Mouse (Mus musculus): ENCODE data around the gene Aldh1a1.

The Aldh1a1 gene

GRCm38 (mm10) chr19:20653082-20653676, 160.7 kb downstream of the Aldh1a1 start:
- DNase-seq (ENCODE audit: low spot score in 2 of 2), result no peak

GRCm38 (mm10) chr19:20654141-20654873, 161.8 kb downstream of the Aldh1a1 start:
- DNase-seq (ENCODE audit: low spot score in 2 of 2), result no peak

GRCm38 (mm10) chr19:20677697-20678355, 185.3 kb downstream of the Aldh1a1 start:
- no peak for DNase-seq (ENCODE audit: low spot score in 2 of 2)
